Mouse (Mus musculus) neural tube, embryonic 14.5 days (tissue): ENCODE measurements around the gene Idh3b. TPM values are rescaled to one million over a fixed set of nuclear protein-coding genes. Genes with fewer than 3 reads are reported as not detected.

Experiments used
- ATAC-seq: fragments of 200-750 bp; cut with Nextera tagmentation; 2 replicates; pipeline ENCODE4 v1.8.0; 2017; ENCODE audit warnings: low read depth, mild to moderate bottlenecking, moderate TSS enrichment, moderate library complexity
- H3K27ac ChIP-seq: fragments of 300-500 bp; sonication (generic); 2 replicates; pipeline ENCODE4 v1.5.1; 2014; ENCODE audit warnings: low read depth, mild to moderate bottlenecking, control low read depth, low read length, moderate library complexity, mixed read lengths
- H3K27me3 ChIP-seq: fragments of 300-500 bp; sonication (generic); 2 replicates; pipeline ENCODE4 v1.6.1; 2014; ENCODE audit warnings: low read length; ENCODE audit not compliant: control insufficient read depth, insufficient read depth
- H3K36me3 ChIP-seq: fragments of 300-500 bp; sonication (generic); 2 replicates; pipeline ENCODE4 v1.6.1; 2014; ENCODE audit warnings: low read length, mixed read lengths; ENCODE audit not compliant: control insufficient read depth, insufficient read depth
- H3K4me1 ChIP-seq: fragments of 300-500 bp; sonication (generic); 2 replicates; pipeline ENCODE4 v1.6.1; 2014; ENCODE audit warnings: low read length; ENCODE audit not compliant: control insufficient read depth, insufficient read depth
- H3K4me2 ChIP-seq: fragments of 300-500 bp; sonication (generic); 2 replicates; pipeline ENCODE4 v1.6.1; 2014; ENCODE audit warnings: mild to moderate bottlenecking, low read depth, low read length, control low read depth
- H3K4me3 ChIP-seq: fragments of 300-500 bp; sonication (generic); 2 replicates; pipeline ENCODE4 v1.5.1; 2014; ENCODE audit warnings: low read depth, low read length, control low read depth, mixed read lengths
- H3K9ac ChIP-seq: fragments of 300-500 bp; sonication (generic); replicated peaks from 2 replicates; pipeline ENCODE4 v1.6.1; 2014; ENCODE audit warnings: low read depth, mild to moderate bottlenecking, control low read depth, low read length, mixed read lengths
- H3K9me3 ChIP-seq: fragments of 300-500 bp; sonication (generic); 2 replicates; pipeline ENCODE4 v1.6.1; 2016; ENCODE audit warnings: low read length; ENCODE audit not compliant: control insufficient read depth
- WGBS: fragments of 180-500 bp; shearing (Covaris S2); extraction: QIAGEN DNeasy Blood & Tissue Kit; methylation state at CpG from one replicate; pipeline ENCODE4 v1.1.7; 2014; 5-methylcytosine and 5-hydroxymethylcytosine counted together
- polyA plus RNA-seq: library from polyadenylated mRNA; unstranded; fragments of >200 nt; fragmentation: Nextera tagmentation; extraction: Ambion mirVana; gene quantifications from 2 replicates; pipeline ENCODE4 v1.2.1, GENCODE M21; 2014

Gene Idh3b
- polyA plus RNA-seq, 1 experiment from 2014 or later = 183 TPM

GRCm38 (mm10) chr2:130274862-130275261 lies 9.5 kb downstream of the Idh3b start:
- Histone ChIP-seq H3K4me2 (peak overlapping the region; percentile 83), H3K4me3 (peak overlapping the region; percentile 75), H3K9ac (peak overlapping the region; percentile 67), H3K36me3 (peaks cover 35% of the 10 kb centered on the region), H3K4me1 (peaks cover 21% of the 10 kb centered on the region), H3K27me3 (no peaks in the 10 kb centered on the region), H3K9me3 (no peaks in the 10 kb centered on the region), H3K27ac (peak overlapping the region; percentile 91)
- no peak for ATAC-seq
- under 1% methylated on average over 10 of the region's 10 CpGs for WGBS

GRCm38 (mm10) chr2:130274149-130274861 lies 10.0 kb downstream of the Idh3b start, which contains the start of gene Nop56:
Gene Nop56, plus strand, starts transcription at chr2:130274430.
- under 1% methylated on average over 68 of the region's 68 CpGs for WGBS

DNA sequence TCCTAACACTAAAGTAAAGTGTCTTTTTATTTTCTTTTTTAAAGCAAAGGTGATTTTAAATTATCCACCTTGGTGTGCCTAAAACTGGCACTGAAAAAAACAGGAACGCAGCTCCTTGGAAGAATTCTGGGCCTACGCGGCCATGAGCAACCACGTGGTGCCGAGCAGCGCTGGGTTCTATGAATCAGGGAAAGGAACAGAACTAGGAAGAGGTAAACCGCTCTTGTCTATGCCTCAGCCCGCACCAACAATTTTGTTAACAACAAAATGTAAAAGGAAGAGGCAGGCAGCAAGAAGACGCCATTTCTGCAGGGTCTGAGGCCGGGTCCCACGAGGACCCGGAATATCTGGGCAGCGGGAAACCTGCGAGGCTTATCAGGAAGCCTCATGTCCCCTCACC lies 10.6 kb downstream of the Idh3b start:
- Histone ChIP-seq H3K36me3 (peaks cover 29% of the 10 kb centered on the region), H3K4me2 (peak overlapping the region; percentile 81), H3K9ac (peak overlapping the region; percentile 89), H3K9me3 (no peaks in the 10 kb centered on the region), H3K4me3 (peak overlapping the region; percentile 75), H3K4me1 (peaks cover 21% of the 10 kb centered on the region), H3K27me3 (no peaks in the 10 kb centered on the region), H3K27ac (peak overlapping the region; percentile 91)
- ATAC-seq = peak; percentile 41
- 1% methylated on average over 14 of the region's 14 CpGs for WGBS

More at GRCm38 (mm10) chr2:130274149-130274861, 10.0 kb downstream of the Idh3b start, which contains the start of gene Nop56:
- no peaks in the 10 kb centered on the region for H3K9me3 ChIP-seq
- H3K27ac ChIP-seq = peak within 1 kb of the TSS; percentile 91
- ATAC-seq = peak; percentile 97
- H3K4me1 ChIP-seq = peaks cover 21% of the 10 kb centered on the region
- H3K9ac ChIP-seq = peak within 1 kb of the TSS; percentile 89
- peak within 1 kb of the TSS; percentile 75 for H3K4me3 ChIP-seq
- H3K27me3 ChIP-seq = no peaks in the 10 kb centered on the region
- peaks cover 31% of the 10 kb centered on the region for H3K36me3 ChIP-seq
- peak within 1 kb of the TSS; percentile 83 for H3K4me2 ChIP-seq

GRCm38 (mm10) chr2:130268074-130268473 lies 16.3 kb downstream of the Idh3b start:
- Histone ChIP-seq H3K27me3 (no peaks in the 10 kb centered on the region), H3K4me3 (no peak overlapping the region), H3K9me3 (no peaks in the 10 kb centered on the region), H3K36me3 (no peaks in the 10 kb centered on the region), H3K4me1 (peaks cover 1% of the 10 kb centered on the region; the same call in 1 of the 2 replicates), H3K9ac (no peak overlapping the region), H3K4me2 (no peak overlapping the region), H3K27ac (no peak overlapping the region)
- ATAC-seq = no peak
- WGBS = 70% methylated on average over 7 of the region's 7 CpGs

- 94% methylated on average over 1 of the region's 1 CpGs for WGBS
- Histone ChIP-seq H3K36me3 (no peaks in the 10 kb centered on the region), H3K9me3 (no peaks in the 10 kb centered on the region), H3K4me3 (no peak overlapping the region), H3K4me2 (no peak overlapping the region), H3K27me3 (no peaks in the 10 kb centered on the region), H3K4me1 (no peaks in the 10 kb centered on the region), H3K9ac (no peak overlapping the region), H3K27ac (no peak overlapping the region)
- ATAC-seq = no peak
These were observed 18.8 kb downstream of the Idh3b start for GRCm38 (mm10) chr2:130265520-130265919.

- WGBS = 91% methylated on average over 2 of the region's 2 CpGs
- Histone ChIP-seq H3K4me1 (no peaks in the 10 kb centered on the region), H3K36me3 (no peaks in the 10 kb centered on the region), H3K4me2 (no peak overlapping the region), H3K4me3 (no peak overlapping the region), H3K9me3 (no peaks in the 10 kb centered on the region), H3K27me3 (no peaks in the 10 kb centered on the region), H3K9ac (no peak overlapping the region), H3K27ac (no peak overlapping the region)
- no peak for ATAC-seq
These were observed 21.9 kb downstream of the Idh3b start for GRCm38 (mm10) chr2:130262398-130262797.

GRCm38 (mm10) chr2:130261914-130262313 lies 22.4 kb downstream of the Idh3b start:
- Histone ChIP-seq H3K4me3 (no peak overlapping the region), H3K4me2 (no peak overlapping the region), H3K27ac (no peak overlapping the region), H3K4me1 (no peaks in the 10 kb centered on the region), H3K27me3 (no peaks in the 10 kb centered on the region), H3K9ac (no peak overlapping the region), H3K36me3 (no peaks in the 10 kb centered on the region), H3K9me3 (no peaks in the 10 kb centered on the region)
- 90% methylated on average over 2 of the region's 2 CpGs for WGBS
- no peak for ATAC-seq

GRCm38 (mm10) chr2:130260822-130261221 lies 23.5 kb downstream of the Idh3b start:
- H3K9ac ChIP-seq = no peak overlapping the region
- H3K4me1 ChIP-seq = no peaks in the 10 kb centered on the region
- H3K27ac ChIP-seq = no peak overlapping the region
- no peaks in the 10 kb centered on the region for H3K27me3 ChIP-seq
- H3K36me3 ChIP-seq = no peaks in the 10 kb centered on the region
- ATAC-seq = no peak
- H3K4me3 ChIP-seq = no peak overlapping the region
- no peak overlapping the region for H3K4me2 ChIP-seq
- WGBS = 80% methylated on average over 4 of the region's 4 CpGs
- no peaks in the 10 kb centered on the region for H3K9me3 ChIP-seq

DNA sequence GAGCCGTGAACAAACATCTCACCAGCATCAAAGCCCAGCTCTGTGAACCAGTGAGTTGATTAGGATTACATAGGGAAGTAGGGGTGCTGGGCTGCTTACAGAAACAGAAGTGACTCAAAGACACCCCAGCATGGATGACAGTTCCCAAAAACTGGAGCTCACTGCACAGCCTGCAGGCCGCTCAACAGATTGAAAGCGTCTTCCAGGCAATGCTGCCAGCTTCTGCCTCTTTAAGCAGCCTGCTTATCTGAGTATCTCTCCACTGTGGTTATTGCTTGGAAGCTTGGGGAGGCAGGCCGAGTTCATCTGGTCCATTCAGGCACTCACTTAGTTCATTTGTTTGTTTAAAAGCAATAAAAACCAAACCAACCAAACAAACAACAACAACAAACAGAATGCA lies 27.6 kb downstream of the Idh3b start:
- ATAC-seq = no peak
- 83% methylated on average over 4 of the region's 4 CpGs for WGBS
- Histone ChIP-seq H3K9ac (no peak overlapping the region), H3K4me1 (no peaks in the 10 kb centered on the region), H3K4me3 (no peak overlapping the region), H3K27ac (no peak overlapping the region), H3K9me3 (no peaks in the 10 kb centered on the region), H3K4me2 (no peak overlapping the region), H3K27me3 (no peaks in the 10 kb centered on the region), H3K36me3 (no peaks in the 10 kb centered on the region)
